Mouse (Mus musculus) spleen, postnatal 4 days (tissue): ENCODE results near the gene Slc22a14.

Experiments used
- DNase-seq, 2 experiments: peaks; one replicate each; pipeline ENCODE4 v3.0.0; 2022; ENCODE audit warnings: low spot score in 2 of 2

The Slc22a14 gene

DNA sequence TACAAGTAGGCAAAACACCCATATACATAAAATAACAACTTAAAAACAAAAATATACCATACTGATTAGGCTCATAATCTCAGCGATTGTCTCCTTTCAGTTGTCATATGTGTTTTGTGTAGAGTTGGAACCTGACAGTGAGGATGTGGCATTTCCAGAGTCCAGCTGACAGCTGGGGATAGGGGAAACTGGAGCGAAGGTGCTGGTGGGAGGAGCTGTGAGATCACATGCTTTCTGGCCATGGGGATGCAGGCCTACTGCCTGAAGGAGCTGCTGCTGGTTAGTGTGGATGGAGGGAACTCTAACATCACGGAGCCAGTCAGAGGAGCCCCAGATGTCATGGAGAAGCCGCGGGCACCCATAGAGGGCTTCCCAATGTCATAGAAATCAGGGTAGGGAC lies 159.6 kb downstream of the Slc22a14 start:
- DNase-seq = no peak

- no peak for DNase-seq
Observed at GRCm38 (mm10) chr9:119203617-119204016, 161.7 kb downstream of the Slc22a14 start.

GRCm38 (mm10) chr9:119201653-119202052 lies 163.7 kb downstream of the Slc22a14 start:
- DNase-seq = no peak

- no peak for DNase-seq
Observed at GRCm38 (mm10) chr9:119199151-119199861, 166.0 kb downstream of the Slc22a14 start.

DNA sequence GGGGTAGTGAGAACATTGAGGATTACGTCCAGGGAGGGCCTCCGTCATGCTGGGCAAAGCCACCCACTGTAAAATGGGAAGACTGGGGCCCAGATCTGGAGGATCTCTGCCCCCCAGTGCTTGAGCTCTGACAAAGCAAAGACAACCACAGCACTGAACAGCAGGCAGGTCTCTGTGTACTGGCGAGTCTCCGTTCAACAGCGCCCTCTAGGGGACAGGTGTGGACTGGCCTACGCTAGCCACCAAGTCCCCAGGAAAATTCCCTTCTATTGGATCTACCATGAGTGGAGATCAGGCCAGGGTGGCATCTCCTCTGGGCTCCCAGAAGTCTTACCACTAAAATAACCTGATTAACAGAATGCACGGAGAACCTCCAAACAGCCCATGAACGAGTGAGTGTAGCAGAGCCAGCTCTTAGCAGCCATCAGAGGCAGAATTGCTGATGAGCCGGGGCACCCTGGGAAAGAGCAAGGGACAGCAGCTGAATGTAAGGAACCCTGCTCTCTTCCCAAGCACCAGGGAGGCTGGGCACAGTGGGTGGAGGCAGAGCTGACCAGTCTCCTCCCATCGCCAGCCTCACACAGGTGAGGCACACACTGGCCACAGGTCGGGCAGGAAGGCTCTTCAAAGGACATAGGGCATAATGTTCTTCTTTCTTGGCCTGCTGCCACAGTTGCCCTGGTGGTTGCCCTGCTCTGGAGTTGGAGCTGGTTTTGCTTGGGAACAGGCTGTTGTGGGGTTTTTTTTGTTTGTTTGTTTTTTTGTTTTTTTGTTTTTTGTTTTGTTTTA lies 173.0 kb downstream of the Slc22a14 start:
- peak; percentile 17 to 67 for DNase-seq

GRCm38 (mm10) chr9:119181241-119181728 lies 184.1 kb downstream of the Slc22a14 start:
- no peak for DNase-seq

GRCm38 (mm10) chr9:119179292-119179691 lies 186.1 kb downstream of the Slc22a14 start:
- no peak for DNase-seq

- no peak for DNase-seq
Observed at GRCm38 (mm10) chr9:119167608-119168007, 197.7 kb downstream of the Slc22a14 start.

- DNase-seq = no peak
Observed at GRCm38 (mm10) chr9:119165548-119165947, 199.8 kb downstream of the Slc22a14 start.

DNA sequence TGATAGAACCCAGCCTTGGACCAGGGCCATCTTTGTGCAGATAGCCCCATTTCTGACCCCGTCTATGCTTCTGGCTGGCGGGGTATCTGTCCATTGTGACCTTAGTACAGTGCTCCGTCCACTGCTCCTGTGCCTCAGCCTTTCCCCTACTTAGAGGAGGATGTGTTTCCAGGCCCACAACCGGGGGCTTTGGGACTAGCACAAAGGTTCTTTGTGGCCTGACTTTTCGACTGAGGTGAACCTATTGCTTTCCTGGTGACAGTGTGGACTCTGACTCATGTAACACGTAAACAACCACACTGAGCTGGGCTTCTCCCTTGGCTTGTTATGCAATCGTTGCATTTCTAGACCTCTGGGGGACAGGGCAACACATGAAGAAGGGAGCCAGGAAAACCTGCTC lies 200.6 kb downstream of the Slc22a14 start:
- DNase-seq = no peak

DNA sequence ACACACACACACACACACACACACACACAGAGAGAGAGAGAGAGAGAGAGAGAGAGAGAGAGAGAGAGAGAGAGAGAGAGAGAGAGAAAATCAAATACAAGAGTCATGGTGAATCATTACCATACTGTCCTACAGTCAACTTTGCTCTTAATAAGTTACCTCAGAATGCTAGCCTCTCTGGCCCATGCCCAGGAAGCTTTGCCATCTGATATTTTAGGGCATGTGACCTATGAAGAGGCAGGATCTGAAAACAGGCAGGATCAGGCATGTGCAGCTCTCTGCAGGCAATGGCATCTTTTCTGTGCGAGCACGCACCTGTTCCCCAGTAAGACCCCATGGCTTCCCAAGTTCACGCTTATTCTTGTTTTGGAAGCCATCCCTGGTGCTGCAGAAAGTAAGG lies 204.7 kb downstream of the Slc22a14 start:
- DNase-seq = no peak

DNA sequence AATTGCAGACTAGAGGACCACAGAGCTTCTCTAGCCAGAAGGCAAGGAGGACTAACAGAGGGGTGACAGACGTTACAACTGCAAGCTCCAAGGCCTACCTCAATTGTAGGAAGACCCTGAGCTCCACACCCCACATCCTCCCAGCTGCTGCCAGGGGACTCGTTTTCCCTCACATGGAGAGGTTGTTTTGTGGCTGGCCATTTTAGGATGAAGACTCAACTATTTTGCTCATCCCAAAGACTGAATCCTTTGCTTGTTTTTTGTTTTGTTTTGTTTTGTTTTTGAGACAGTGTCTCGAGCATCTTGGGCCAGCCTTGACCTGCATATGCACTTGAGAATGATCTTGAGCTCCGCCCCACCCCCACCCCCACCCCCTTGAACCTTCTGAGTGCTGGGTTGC lies 206.5 kb downstream of the Slc22a14 start, which contains the start of gene Gm47289:
Gm47289 (plus strand) TSS at position 301 of the 400 bp plus-strand sequence.
- no peak for DNase-seq

DNA sequence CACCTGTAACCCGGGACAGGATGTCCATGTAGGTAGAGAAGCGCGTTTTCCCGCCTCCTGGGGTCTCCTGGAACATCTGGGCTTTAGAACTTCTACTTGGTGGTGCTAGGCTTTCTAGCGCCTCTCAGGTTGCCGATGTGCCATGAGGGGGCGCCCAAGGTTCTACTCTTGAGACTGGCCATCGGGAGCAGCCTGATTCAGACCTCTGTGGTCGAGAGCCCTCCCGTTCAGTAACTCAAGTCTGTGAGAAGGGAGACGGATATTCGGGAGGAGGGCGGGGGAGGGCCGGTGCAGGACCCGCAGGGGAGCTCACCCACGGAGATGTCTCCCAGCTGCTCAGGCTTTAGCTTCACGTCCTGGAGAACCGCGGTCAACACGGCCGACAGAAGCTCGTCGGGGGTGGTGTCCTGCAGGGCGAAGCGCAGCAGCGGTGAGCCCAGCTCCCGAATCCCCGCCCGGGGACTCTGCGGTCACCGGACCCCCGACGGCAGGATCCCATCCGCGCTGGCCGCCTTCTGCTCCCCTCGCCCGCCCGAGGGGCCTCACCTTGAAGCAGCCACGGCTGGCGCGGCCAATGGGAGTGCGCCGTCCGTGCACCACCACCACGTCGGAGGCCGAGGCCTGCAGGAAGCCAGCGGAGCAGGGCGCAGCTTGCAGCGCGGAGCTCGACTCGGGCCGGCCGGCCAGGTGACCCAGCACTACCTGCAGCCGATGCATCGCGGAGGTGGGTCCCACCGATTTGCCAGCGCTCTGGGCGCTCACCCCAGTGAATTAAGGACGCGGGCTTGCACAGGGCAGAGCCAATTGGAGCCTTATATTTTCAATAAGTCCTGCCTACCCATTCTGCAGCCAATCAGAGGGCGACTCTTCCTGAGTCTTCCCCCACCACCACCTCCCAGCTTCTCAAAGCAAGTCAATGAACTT lies 208.8 kb downstream of the Slc22a14 start, which contains the start of gene Acaa1b:
Acaa1b (minus strand) TSS at position 816 of the 924 bp plus-strand sequence.
- DNase-seq = peak; percentile 53 to 73

GRCm38 (mm10) chr9:119155826-119156225 lies 209.5 kb downstream of the Slc22a14 start:
- no peak for DNase-seq

GRCm38 (mm10) chr9:119155416-119155815 lies 209.9 kb downstream of the Slc22a14 start:
- no peak for DNase-seq

GRCm38 (mm10) chr9:119151751-119152150 lies 213.6 kb downstream of the Slc22a14 start:
- DNase-seq = no peak

DNA sequence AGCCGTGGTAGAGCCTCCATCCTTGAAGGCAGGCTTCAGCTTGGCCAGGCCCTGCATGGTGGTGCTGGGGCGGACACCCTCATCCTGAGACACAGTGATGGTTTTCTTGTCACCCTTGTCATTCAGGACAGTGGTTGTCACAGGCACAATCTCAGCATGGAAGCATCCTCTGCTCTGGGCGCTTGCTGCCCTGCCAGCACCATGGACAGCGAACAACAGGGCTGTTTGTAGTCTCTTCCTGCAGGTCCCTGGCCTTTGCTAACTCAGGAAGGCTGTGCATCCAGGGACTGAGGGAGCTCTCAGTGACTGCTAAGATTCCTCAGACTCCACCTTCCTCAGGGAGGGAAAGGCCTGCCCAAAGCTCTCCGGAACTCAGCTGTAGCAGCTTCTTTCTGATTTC lies 215.8 kb downstream of the Slc22a14 start:
- DNase-seq = no peak

- no peak for DNase-seq
Observed at GRCm38 (mm10) chr9:119146098-119146770, 219.1 kb downstream of the Slc22a14 start.

DNA sequence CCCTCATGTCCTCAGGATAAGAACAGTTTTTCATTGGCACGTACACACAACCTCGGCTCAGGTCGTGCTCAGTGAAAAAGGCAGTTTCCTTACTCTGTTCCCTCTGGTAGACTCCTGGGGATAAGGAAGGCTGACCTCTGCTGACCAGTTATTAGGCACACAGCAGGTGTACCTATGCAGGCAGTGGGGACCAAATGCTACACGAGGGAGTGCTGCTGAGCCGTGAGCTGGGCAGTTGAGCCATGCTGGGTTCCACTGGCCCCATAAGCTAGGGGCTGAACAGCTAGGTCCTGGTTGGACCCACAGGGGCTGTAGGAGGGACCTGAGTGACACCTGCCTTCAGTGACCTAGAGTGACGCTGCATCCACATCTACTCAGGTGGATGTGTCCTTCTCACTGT lies 219.7 kb downstream of the Slc22a14 start:
- DNase-seq = no peak

DNA sequence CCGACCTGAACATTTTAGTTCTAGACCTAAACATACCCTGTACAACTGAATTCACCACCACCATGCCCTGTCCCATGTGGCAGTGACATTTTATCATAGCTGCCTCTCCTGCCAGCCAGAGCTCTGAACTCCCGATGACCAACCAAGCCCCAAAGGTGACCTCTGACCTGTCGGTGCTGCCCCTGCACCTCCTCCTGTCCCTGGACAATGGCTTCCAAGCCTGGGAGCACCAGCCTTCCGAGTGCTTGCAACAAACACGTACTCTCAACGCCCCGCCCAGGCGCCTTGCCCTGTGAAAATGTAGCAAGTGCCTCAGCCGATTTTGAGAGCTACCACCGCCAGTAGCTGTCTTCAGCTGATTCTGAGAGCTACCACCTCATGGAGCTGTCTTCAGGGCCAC lies 220.2 kb downstream of the Slc22a14 start:
- DNase-seq = no peak

GRCm38 (mm10) chr9:119144696-119145095 lies 220.7 kb downstream of the Slc22a14 start:
- no peak for DNase-seq
